Mouse (Mus musculus): Measurements from ENCODE around the gene Klhdc8a.

Gene Klhdc8a

DNA sequence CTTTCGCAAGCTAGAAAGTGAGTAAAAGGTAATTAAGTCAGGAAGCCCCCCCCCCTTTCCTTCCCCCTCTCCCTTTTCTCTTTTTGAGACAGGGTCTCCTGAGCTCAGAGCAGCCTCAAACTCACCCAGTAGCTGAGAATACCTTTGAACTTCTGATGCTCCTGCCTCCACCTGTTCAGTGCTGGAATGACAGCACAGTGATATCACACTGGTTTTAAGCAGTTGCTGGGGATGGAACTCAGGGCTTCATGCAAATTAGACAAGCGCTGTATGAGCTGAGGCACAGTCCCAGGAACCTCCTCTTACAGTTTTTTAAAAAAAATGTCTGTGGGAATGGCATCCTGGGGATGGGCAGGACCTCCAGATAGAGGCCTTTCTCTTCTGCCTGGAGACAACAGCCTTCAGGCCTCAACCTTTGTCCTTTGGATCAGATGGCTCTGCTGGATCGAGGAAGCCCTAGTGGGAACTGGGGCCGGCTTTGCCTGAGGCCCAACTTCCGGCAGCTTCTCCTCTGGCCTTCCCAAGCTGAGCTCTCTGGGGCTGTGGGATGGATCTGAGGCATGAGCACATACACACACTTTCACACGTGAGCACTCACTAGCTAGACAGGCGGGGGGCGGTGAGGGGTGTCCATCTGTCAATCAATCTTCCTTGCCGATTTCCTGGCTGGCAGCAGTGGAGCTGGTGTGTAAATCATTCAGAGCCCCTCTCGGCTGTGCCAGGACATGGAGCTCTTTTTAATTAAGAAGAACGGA lies 7.3 kb upstream of the Klhdc8a start:
- peak in 1 of 2 experiments; percentile 61 for DNase-seq

DNA sequence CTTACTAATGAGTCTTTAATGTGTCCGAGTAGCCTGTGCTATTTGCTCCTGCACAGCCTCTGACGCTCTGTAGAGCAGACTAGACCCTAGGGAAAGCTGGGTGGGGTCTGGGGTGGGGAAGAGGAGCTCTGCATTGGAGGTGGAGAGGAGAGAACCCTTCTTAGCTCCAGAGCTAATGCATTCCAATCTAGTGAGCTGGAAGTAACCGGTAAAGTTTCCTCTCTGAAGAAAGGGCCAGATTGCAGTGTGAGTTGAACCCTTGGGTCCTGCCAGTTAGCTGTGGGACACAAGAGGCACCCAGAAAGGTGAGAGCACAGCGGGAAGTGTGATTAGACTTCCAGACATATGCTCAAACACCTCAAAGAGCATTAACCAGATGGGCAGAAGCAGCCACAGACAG lies 6.7 kb upstream of the Klhdc8a start:
- no peak for DNase-seq

DNA sequence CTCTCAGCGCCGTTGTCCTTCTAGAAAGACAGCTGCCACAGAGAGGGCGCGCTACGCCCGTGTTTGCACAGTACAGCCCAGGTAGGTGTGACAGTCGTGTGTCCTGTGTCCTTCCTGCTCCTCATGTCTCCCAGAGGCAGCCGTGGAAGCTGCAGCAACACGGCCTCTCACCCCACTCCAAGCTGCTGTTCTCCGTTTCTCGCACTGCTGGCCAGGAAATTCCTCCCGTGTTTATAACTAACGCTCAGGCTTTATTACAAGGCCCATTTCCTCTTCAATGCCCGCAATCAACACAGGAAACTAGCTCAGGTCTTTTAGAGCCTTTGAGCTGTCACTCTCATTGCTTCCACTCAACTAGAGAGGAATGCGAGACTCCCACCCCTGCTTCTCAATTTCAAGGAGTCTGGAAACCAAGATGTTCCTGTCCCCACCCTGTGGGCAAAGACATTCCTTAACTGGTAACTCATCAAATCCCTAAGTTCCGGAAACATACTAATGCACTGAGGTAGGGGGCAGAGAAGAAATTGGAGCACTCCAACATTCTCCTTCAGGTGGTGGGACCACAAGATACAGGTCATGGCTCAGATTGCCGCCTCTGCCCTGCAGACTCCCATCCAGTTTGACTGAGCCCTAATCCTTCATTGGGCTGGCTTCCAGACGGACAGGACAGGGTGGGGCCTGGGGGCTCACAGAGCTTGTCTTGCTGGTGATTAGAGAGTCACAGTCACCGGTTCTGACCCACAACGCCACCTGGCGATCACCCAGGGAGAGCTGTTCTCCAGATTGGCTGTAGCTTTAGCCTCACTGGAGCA lies 5.9 kb upstream of the Klhdc8a start:
- peak; percentile 61 to 65 for DNase-seq

DNA sequence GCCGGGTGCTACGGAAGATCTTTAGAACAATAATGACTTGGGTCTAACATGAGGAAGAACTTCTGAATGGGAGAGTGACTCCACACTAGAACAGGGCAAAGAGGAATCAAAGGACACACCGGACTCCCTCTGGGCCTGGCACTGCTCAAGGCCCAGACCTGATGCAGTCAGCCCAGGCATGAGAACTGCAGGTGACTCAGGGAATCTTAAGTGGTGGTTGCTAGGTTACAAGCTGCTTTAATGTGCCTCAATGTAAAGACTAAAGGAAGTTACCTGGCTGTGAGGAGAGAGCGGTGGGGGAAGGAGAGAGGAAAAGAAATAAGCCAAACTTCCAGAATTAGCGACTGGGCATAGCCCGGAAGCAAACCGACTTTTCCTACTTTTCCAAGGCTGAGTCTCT lies 2.9 kb upstream of the Klhdc8a start:
- DNase-seq: no peak

DNA sequence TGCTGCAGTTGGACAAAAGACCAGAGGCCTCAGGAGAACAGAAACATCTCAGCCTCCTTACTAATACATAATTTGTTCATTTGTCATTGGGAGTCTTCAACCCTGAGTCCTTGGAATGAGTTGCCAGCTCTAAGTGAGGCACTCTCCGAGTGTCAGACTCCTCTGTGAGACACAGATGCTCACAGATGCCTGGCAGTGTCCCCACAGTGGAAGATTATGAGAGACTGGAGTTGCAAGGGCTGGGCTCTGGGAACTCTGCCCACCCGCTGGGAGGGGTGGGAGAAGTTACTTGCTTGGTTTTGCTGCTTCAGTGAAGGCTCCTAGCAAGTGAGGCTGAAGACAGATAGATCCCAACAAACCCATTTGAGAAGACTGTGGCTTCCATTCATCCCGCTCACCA lies 2.4 kb upstream of the Klhdc8a start:
- DNase-seq: no peak

DNA sequence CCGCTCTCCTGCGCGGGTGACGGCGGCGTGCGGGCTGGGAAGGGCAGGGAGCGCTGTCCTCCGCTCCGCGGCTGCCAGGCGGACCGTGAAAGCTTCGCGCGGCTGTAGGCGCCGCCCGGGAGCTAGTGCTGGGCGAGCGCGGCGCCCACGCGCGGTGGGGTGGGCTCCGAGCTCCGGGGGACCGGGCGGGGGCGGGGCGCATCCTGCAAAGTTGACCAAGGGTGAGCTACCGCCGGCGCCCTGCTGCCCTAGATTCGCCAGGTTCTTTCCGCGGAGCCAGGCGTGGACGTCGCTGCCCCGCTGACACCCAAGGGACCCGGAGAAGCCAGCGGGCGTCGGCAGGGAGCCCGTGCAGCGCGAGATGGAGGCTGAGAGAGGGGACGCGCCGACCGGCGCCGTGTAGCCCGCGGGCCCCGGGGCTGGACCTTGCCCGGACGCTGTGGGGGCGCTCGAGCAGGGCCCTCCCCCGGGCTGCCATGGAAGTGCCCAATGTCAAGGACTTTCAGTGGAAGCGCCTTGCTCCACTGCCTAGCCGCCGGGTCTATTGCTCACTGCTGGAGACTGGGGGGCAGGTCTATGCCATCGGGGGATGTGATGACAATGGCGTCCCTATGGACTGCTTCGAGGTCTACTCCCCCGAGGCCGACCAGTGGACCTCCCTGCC lies 507 bp downstream of the Klhdc8a start:
- peak; percentile 55 to 75 for DNase-seq

DNA sequence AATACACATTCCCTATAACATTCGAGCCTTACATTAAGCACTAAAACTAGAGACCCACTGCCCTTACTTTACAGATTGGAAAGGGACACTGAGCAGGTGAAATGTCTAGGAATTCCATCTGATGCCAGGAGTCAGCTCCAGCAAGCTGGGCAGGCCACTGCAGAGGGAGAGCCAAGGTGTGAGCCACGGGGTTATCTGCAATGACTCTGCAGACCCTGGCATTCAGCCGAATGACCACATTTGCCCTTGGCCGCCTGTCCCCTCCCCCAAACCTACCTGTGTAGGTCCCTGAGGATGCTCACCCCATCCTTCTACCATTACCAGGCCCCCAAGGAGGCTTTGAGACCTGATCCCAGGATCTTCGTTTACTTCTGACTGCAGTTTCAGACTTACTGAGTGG lies 1.3 kb downstream of the Klhdc8a start:
- peak in 1 of 2 experiments; percentile 57 for DNase-seq

DNA sequence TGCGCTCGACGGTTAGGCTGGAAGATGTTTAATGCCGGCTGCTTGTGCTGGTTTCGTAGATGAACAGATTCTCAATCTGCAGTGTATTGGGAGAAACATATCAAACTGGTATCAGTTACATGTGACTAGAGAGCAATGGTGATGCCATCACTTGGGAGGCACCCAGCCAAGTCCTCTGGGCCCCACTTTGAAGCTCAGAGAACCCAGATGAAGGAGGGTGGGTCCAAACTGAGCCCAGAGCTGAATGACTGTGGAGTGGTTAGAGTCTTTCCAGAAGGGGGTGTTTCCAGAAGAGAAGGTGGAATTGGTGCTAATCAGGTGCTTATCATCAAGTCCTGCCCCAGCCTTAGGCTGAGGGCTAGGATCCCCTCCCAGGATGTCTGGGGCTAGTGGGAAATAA lies 2.8 kb downstream of the Klhdc8a start:
- DNase-seq: no peak

DNA sequence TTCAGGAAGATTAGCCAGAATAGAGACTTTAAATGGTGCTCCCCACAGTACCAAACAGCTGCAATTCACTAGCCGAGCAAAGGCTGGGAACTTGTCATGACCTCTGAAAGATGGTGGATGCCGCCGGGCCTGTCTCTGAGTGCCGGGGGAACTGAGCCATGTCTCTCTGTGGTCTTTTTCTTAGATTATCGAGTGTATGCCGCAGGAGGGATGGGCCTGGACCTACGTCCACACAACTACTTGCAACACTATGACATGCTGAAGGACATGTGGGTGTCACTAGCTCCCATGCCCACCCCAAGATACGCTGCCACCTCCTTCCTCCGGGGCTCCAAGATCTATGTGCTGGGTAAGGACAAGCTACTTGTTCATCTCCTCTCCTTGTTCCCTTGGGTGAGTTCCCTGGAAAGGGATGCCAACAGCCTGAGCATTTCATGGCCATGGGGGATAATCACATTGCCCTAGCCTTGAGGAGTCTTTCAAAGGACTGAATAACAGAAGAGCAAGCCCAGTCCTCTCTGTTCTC lies 4.0 kb downstream of the Klhdc8a start:
- DNase-seq: no peak

DNA sequence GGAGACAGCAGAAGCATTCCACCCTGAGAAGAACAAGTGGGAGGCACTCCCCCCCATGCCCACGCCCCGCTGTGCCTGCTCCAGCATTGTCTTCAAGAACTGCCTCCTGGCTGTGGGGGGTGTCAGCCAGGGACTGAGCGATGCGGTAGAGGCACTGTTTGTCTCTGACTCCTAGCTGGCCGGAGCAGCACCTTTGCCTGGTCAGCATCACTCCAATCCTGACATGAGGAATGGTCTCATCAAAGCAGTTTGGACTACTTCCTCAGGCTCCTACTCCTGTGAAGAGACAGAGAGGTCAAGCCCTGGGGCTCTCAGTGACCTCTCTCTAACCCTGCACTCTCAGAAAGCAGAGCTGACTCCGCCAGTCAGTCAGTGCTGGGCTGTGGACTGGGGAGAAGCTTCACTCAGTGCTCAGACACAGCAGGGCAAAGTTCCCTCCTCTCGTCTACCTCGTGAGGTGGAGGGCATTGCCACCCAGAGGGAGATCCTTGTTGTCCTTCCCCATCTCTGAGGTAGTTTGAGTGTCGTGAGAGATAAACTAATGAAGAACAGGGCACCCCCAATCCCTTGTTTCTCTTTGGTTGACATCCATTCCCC lies 6.3 kb downstream of the Klhdc8a start:
- DNase-seq: peak in 1 of 2 experiments; percentile 69

DNA sequence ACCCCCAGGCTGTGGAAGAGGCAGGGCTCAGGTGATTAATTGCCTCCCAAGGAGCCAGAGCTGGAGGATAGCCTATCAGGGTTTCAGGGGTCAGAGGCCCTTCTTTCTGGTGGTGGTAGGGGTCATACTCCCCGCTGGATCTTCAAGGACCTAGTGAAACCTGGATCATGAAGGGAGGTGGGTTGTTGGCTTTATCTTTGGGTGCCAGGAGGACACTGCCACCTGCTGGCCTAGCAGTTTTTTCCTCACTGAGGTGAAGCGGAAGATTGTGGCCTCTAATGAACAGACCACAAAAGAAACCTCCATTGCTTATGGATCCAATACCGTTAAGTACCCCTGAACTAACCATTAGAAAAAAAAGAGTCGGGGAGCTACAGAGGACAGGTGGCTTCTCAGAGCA lies 7.7 kb downstream of the Klhdc8a start:
- peak; percentile 77 to 84 for DNase-seq

DNA sequence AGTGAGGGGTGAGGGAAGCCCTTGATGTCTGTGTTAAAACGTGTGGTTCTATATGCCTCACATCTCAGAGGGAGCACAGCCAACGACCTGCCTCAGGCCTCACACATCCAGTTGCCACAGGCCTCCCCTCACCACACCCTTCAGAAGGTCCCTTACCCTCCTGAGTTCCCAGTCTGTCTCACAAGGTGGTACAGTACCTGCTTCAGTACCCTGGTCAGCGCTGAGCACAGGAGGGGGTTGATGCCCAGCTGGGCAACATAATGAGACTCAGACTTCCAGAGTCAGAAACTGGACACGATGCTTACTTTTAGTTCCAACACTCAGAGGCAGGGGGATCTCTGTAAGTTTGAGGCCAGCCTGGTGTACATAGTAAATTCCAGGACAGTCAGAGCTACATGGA lies 8.4 kb downstream of the Klhdc8a start:
- DNase-seq: no peak

DNA sequence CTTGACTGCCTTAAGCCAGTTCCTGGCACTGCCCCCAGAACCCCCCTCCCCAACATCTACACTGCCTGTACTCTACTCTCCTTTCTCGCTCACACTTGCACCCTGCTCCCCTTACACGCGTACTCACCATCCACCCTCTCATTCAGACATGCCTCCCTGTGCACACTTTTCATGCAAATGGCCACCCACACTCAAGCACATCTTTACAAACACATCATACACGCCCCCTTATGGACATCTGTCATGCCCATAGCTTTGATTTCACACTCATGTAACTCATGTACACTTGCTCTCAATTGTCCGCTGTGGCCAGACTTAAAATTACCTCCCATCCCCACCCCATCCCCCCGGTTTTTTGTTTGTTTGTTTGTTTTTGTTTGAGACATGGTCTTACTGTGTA lies 9.5 kb downstream of the Klhdc8a start:
- DNase-seq: no peak

DNA sequence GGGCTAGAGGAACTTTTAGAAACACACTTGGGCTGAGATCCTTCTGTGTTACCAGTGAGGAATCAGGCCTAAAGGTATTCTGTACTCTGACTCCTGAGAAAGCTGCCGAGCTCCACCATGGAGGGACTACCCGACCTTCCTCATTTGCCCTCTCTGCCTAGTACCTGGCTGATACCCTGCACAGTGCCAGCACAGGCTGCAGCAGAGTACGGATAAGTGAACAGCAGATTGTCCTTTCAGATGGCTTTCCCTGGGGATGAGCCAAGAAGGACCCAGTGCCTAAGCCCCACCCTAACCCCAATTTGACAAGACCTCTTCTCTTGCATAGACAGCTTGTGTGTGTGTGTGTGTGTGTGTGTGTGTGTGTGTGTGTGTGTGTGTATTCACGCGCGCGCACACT lies 10.2 kb downstream of the Klhdc8a start:
- no peak for DNase-seq

DNA sequence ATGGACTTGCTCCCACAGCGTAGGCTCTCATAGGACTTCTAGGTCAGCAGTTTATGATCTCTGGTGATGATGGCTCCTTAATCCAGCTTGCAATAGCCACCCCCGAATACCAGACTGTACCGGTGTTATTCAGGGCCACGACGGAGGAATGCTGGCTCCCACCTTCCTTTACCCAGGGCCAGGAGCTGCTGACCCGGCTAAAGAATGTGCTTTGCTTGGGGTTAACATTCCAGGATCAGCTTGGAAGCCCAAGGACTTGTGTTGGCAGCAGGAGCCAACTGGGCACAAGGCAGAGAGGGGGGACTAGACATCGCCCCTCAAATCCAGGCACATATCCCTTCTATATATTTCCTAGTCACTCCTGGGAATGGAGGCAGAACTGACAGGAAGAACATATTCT lies 12.3 kb downstream of the Klhdc8a start:
- DNase-seq: peak; percentile 69 to 89

DNA sequence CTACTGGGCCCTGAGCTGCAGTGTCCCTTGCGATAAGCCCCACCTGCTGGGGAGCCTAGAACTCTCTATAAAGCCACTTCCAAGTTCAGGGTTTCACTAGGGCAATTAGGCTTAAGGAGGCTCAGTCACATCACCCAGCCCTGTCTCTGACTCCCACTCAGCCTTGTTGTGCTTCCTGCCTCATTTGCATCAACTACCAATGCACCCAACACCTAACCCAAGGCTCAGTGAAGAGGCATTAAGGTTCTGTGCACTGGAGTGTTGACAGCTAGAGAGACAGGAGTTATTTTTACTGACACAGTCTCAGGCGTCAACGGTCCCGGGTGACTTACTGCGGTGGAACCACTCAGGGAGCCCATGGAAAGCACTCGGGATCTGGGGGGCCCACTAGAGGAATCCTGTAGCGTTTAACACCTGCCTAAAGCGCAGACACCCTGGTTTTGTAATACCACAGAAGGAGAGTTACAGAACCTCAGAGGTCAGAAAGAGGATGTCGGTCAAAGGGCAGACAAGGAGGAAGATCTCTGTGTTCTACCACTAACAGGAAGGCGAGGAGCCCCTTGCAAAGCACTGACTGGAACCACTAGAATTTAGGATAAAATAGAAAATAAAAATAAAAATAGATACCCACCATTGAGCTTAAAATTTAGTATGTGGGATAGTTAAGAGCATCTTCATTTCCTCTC lies 12.9 kb downstream of the Klhdc8a start:
- no peak for DNase-seq

DNA sequence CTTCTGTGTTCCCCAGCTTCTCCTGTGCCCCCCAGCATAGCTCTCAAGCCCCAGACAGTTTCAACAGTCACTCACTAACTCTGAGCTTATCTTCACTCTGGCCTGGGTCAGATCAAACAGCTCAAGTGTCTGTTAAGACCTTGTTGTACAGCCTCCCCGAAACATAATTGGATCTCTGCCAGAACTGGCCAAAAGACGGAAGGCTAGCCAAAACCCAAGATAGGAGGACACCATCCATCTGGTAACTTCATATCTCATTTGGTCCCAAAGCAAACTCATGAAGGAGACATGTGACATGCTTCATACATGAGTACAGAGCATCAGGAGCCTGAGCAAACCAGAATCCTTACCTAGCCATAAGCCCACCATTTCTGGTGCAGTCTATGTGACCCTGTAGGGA lies 13.6 kb downstream of the Klhdc8a start:
- no peak for DNase-seq

DNA sequence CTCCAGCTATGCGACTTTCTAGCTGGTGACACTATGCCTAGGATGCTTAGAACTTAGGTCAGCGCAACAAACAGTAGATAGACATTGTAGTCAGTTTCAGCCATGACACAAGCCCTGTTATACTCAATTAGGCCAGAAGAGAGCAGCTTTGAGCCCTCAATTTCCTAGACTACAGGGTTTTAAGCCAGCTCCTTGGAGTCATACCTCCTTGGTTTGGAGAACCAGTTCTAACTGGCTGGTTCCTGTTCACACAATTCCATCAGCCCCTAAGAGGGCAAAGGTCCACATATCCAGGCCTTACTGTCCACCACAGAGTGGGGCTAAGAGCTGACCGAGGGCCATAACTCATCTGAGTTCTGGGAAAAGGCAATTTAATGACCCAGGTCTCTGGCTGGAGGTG lies 14.3 kb downstream of the Klhdc8a start:
- DNase-seq: peak; percentile 85 to 89

DNA sequence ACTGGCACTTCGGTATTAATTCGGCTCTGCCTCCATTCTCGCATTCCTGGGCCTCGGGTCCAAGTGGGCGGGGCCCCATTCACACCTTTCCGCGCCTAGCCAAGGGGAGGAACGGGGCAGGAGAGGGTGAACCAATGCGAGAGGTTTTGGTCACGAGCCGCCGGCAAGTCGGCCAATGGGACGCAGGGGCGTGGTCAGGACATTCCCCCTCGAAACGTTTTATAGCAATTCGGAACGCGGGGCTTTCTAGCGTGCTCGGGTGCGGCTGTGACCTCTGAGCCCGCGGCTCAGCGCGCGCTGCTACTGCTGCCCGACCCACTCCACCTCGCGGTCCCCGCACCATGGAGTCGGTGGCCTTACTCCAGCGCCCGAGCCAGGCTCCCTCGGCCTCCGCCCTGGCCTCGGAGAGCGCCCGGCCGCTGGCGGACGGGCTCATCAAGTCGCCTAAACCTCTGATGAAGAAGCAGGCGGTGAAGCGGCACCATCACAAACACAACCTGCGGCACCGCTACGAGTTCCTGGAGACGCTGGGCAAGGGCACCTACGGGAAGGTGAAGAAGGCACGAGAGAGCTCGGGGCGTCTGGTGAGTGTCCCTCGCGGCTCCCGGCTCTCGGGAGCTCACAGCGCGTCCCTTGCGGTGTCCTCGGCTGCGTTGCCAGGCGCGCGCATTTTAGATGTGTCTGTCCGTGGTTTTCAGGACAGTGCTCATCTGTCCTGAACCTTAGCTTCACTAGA lies 17.6 kb downstream of the Klhdc8a start, which contains the start of gene Nuak2:
Gene Nuak2, plus strand, starts transcription at position 238 of the 736 bp plus-strand sequence.
- peak; percentile 97 to 99 for DNase-seq

DNA sequence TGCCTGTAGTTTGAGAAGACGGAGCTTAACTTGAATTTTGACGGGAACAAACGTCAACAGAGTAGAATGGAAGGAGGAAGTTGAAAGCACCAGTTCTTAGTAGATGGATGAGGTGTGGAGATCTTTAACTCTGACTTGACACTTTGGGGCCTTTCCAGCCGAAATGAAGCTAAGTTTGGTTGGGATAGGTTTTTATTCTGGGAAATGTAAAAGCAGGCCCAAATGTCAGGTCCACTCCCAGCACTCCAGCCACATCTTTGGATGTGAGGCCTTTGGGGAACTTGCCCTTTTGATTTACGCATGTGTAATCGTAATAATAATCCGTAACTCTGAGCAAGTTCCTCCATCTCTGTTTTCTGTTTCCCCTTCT lies 18.2 kb downstream of the Klhdc8a start:
- DNase-seq: no peak

DNA sequence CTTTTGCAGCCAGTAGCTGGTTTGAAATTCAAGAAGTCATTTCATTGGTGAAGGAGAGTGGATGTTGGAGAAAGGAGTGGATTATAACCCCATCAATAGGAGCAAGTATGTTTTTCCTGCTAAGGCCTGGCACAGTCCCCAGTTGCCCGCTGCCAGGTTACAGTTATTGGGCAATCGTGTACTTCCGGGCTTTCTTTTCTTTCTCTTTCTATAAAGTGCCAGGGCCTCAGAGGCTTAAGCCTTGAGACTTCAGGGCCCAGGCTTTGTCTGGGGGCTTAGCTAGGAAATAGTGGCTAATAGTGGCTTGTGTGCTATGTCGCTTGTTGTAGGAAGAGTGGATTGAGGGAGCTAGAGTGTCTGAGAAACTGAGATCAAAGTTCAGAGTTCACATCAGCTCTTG lies 19.0 kb downstream of the Klhdc8a start:
- DNase-seq: peak; percentile 64 to 73

Measured in kidney, postnatal 25 days (tissue).